Mouse (Mus musculus) c-Kit-positive CD71-positive TER-119-negative erythroid progenitor cells, embryonic 14.5 days (primary cell): ENCODE results near the gene Olfr612.
"Not testable (repeated sequence)": the region's sequence is repeated elsewhere in the genome, so short reads cannot be mapped to it uniquely, and the experiment has no call there.

Source experiments
- DNase-seq: peaks from one replicate; pipeline ENCODE4 v3.0.0-alpha.2; 2013; ENCODE audit warnings: low read depth

Gene Olfr612

DNA sequence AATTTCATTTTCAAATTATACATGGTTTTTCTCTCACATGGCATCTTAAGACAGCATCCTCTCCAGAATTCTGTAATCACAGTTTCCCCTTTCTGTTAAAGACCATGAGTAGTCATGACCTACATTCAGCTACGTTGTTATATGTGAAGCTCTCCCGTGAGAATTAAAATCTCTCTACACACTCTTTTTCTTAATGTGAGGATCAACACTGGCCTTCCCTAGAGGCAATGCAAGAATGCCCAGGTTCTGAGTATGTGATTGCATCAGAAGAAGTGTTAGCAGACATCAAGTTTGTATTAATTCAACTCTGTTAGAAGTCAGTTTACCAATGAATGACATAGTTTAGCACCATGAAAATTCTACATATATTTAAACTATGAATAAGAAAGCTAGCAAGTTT lies at the start of gene Olfr612:
Olfr612 (minus strand) TSS at position 101 of the 400 bp plus-strand sequence.
- not testable (repeated sequence) for DNase-seq

DNA sequence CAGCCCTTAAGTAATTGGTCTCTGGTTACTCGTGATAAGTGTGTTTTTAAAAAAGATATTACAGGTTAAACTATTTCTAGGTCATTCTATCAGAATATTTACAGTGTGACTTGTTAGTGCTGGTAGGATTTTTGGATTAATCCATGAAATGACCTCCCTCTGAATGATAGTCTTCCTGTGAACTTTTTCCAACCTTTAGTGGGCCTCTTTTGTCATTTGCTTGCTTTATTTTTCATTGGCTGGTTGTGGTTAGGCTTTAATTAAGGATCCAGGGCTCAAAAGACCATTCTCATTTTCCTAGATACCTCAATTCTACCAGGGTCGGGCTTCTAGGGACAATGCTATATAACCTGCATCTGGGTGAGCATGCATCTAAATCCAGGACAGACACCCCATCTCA lies 47.3 kb upstream of the Olfr612 start, which contains the start of gene Olfr618:
Olfr618 (plus strand) TSS at position 301 of the 400 bp plus-strand sequence.
- DNase-seq, result no peak

DNA sequence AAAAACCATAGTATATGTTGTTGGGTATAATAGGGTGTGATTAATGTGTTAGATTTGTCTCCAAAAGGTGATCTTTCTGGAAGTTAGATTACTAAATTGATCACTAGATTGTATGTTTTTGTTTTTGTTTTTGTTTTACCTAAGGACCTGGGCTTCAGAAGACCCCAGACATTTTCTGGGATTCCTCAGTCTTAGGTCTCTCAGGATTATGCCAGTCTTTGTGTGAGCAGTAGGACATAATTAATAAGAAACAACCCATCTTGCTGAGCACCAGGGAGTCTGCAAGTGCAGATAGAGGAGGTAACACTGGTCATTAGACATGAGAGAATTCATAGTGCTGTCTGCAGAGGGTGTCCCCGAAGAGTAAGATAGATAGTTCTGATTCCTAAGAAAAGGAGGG lies 30.2 kb upstream of the Olfr612 start, which contains the start of gene Olfr617:
Olfr617 (plus strand) TSS at position 301 of the 400 bp plus-strand sequence.
- no peak for DNase-seq

DNA sequence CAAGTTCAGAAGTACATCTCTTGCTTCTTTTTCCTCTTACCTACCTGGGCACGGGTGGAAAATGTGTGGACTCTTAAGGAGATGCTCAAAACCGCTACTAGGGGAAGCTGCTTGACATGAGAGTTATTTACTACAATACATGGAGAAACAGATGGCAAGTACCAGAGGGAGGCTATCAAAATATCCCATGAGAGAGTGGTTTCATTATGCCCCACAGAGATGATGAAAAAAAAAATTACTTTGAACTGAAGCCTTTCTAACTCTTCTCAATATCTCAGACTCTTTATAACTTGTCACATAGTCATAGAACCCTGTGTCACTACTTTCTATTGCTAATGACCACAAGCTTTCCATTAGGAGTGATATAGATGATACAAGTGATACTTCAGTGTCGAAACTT lies 26.5 kb upstream of the Olfr612 start, which contains the start of gene Olfr616:
Olfr616 (minus strand) TSS at position 101 of the 400 bp plus-strand sequence.
- no peak for DNase-seq

DNA sequence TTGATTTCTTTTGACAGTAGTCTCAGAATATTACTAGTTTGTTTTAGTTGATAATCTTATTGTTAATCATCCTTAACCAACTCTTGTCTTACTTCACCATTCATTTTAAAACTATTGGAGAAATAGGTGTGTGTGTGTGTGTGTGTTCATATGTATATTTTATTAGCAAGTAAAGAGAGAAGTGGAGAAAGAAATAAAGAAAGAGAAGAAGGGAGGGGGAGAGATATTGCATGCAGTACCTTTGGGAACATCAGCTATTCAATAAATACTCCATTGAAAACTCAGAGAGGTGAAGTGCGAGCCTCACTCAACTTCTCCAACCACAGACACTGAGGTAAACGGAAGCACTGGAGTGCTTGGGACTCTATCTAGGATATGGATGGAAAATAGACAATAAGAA lies 13.3 kb upstream of the Olfr612 start, which contains the start of gene Olfr615:
Olfr615 (plus strand) TSS at position 301 of the 400 bp plus-strand sequence.
- DNase-seq, result no peak

DNA sequence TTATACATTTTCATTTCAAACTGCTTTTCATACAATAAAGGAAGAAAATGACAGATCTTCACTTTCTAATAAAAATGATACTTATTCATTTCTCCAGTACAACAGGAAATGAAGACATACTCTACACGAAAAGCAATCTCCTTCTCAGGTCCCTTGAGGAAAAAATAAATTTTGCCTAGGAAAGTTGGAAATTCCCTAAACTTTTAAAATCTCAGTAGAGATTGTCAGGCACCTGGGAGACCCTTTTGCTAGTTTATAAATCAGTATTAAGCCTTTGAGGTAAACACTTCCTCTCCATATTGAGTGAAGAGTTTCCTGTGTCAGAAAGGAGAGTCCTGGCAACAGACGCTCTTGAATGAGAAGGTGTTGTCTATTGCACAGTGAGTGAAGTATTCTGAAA lies 5.3 kb upstream of the Olfr612 start, which contains the start of gene Olfr613:
Olfr613 (plus strand) TSS at position 301 of the 400 bp plus-strand sequence.
- no peak for DNase-seq

DNA sequence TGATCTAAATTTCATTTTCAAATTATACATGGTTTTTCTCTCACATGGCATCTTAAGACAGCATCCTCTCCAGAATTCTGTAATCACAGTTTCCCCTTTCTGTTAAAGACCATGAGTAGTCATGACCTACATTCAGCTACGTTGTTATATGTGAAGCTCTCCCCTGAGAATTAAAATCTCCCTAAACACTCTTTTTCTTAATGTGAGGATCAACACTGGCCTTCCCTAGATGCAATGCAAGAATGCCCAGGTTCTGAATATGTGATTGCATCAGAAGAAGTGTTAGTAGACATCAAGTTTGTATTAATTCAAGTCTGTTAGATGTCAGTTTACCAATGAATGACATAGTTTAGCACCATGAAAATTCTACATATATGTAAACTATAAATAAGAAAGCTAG lies 21.8 kb downstream of the Olfr612 start, which contains the start of gene Olfr611:
Olfr611 (minus strand) TSS at position 101 of the 400 bp plus-strand sequence.
- not testable (repeated sequence) for DNase-seq

DNA sequence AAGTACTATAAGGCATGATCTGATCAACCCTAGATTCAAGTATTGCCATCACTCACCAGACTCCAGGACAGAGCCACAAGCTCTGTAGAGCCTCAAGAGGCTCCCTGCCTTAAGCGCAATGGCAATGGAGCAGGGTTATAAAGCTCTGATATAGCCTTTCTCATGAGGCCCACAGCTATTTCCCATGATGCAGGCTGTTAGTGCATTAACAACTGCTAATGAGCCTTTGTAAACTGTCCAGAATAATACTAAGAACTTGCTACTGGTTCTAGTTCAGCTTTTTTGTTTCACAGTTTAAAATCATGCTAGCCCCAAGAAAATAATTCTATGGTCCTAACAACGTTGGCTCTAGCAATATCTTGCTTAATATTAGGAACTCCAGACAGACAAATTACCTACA lies 30.5 kb downstream of the Olfr612 start, which contains the start of gene Olfr610:
Olfr610 (minus strand) TSS at position 101 of the 400 bp plus-strand sequence.
- DNase-seq, result no peak

DNA sequence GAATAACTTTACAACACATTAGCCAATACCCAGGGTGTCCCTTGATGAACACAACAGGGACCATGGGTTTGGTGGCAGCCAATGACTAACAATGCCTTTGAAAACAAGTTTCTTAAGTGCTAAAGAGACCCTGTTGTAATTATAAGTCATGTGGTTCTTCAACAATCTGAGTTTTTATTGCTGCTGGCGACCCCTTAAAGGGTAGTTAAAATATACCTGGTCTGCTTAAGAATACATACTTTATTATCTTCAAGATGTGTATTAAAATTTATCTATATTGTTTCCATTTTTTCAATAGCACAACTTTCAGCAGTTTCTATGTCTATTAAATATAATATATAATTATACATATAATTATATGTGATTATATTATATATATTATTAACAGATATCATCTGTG lies 44.6 kb downstream of the Olfr612 start, which contains the start of gene Olfr609:
Olfr609 (minus strand) TSS at position 101 of the 400 bp plus-strand sequence.
- no peak for DNase-seq
